Mouse (Mus musculus) myocyte (in vitro differentiated cells): ENCODE measurements around the gene Rrp8.

Experiments
- CEBPB ChIP-seq: IDR thresholded peaks from 2 replicates; pipeline ENCODE4 v1.6.1; 2011; ENCODE audit warnings: mild to moderate bottlenecking, moderate library complexity; ENCODE audit not compliant: poor library complexity, insufficient read depth, severe bottlenecking
- MAX ChIP-seq: IDR thresholded peaks from one replicate; pipeline ENCODE4 v1.6.1; 2011; ENCODE audit warnings: low read depth, mild to moderate bottlenecking, control low read depth
- MYOD1 ChIP-seq, 3 experiments: IDR thresholded peaks; one replicate each; pipeline ENCODE4 v1.6.1; 2011; ENCODE audit warnings: control low read depth in 2 of 3, low read depth in 2 of 3, mild to moderate bottlenecking in 2 of 3, moderate library complexity in 1 of 3; ENCODE audit not compliant: insufficient read length in 2 of 3, control insufficient read depth in 1 of 3
- POLR2A ChIP-seq: IDR thresholded peaks from one replicate; pipeline ENCODE4 v1.6.1; 2011; ENCODE audit warnings: low read depth, mild to moderate bottlenecking, control low read depth, moderate library complexity; ENCODE audit not compliant: insufficient read length
- POLR2AphosphoS2 ChIP-seq: IDR thresholded peaks from one replicate; pipeline ENCODE4 v1.6.1; 2011; ENCODE audit warnings: low read depth, control low read depth; ENCODE audit not compliant: insufficient read length
- REST ChIP-seq: IDR thresholded peaks from one replicate; pipeline ENCODE4 v1.6.1; 2011; ENCODE audit warnings: mild to moderate bottlenecking, control low read depth, moderate library complexity; ENCODE audit not compliant: insufficient read depth, insufficient read length
- SRF ChIP-seq: IDR thresholded peaks from one replicate; pipeline ENCODE4 v1.6.1; 2011; ENCODE audit warnings: low read depth; ENCODE audit not compliant: control insufficient read depth, insufficient read length
- TCF12 ChIP-seq: IDR thresholded peaks from one replicate; pipeline ENCODE4 v1.6.1; 2011; ENCODE audit warnings: mild to moderate bottlenecking, control low read depth; ENCODE audit not compliant: poor library complexity, insufficient read depth, severe bottlenecking
- TCF3 ChIP-seq: IDR thresholded peaks from one replicate; pipeline ENCODE4 v1.6.1; 2011; ENCODE audit warnings: low read depth, control low read depth; ENCODE audit not compliant: insufficient read length

- no peak for TF ChIP-seq MYOD1 (IDR thresholded peaks at IDR 0.05; ENCODE audit: control insufficient read depth in 1 of 3, insufficient read length in 2 of 3, low read depth in 2 of 3)
- peak; percentile 80 for TF ChIP-seq POLR2A
- TF ChIP-seq SRF: no peak
- TF ChIP-seq REST: no peak
- no peak for TF ChIP-seq MAX
- TF ChIP-seq CEBPB: no peak
- TF ChIP-seq TCF3: no peak
- peak; percentile 84 for TF ChIP-seq POLR2AphosphoS2
- TF ChIP-seq TCF12: no peak
Measured at GRCm38 (mm10) chr7:105743926-105744590, 6.9 kb upstream of the Rrp8 start, which contains the start of gene Taf10.
